Mouse (Mus musculus) stomach, postnatal 0 days (tissue): ENCODE results near the gene Kcnk5.

Experiments used
- CTCF ChIP-seq: IDR thresholded peaks from 2 replicates; pipeline ENCODE4 v1.5.1; 2016; ENCODE audit warnings: antibody characterized with exemption, low read depth, mild to moderate bottlenecking, moderate library complexity
- EP300 ChIP-seq: optimal IDR thresholded peaks from 2 replicates; pipeline ENCODE3; 2016; ENCODE audit warnings: antibody characterized with exemption

DNA sequence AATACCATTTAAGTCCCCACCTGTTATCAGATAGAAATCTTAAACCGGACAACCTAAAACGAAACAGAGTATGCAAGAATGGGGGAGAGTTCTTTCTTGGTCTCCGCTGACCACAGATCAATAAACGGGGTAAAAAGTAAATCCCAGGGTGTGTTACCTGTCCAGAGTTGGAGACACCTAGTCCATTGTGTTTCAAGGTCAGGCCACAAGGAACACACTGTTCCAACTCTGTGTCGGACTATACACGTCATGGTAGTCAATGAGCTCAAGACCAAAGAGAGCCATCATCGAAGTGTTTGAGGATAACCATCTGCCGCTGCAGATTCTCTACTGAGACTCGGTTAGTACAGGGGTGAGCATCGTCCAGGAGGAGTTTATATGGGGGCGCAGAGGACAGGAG, 33.1 kb downstream of the Kcnk5 start:
- TF ChIP-seq CTCF (no peak), EP300 (no peak)
